Mouse (Mus musculus): ENCODE measurements around the gene Dffa. TPM values are rescaled to one million over a fixed set of nuclear protein-coding genes. Genes with fewer than 3 reads are reported as not detected.

The Dffa gene
- total and polyA plus RNA-seq, 3 experiments: 12.6 to 23.1 (median 12.7) TPM

GRCm38 (mm10) chr4:149128467-149128866 lies 24.5 kb downstream of the Dffa start:
- H3K4me1 ChIP-seq (ENCODE audit: insufficient read depth, low read depth, low read length): peaks cover 1% of the 10 kb centered on the region
- no peaks in the 10 kb centered on the region for H3K27me3 ChIP-seq (ENCODE audit: insufficient read depth, low read length)
- H3K4me3 ChIP-seq (ENCODE audit: low read depth, low read length): no peak overlapping the region
- H3K36me3 ChIP-seq (replicated peaks): peaks cover 92% of the 10 kb centered on the region
- TF ChIP-seq GATA1 (IDR thresholded peaks at IDR 0.05; ENCODE audit: borderline replicate concordance, low read length): no peak
- no peak for TF ChIP-seq CTCF (IDR thresholded peaks at IDR 0.05; ENCODE audit: low read depth, low read length)
- no peak for TF ChIP-seq TAL1 (conservative IDR thresholded peaks at IDR 0.05; ENCODE audit: low read depth, low read length)
- TF ChIP-seq GATA2 (IDR thresholded peaks at IDR 0.05; ENCODE audit: borderline replicate concordance, low read depth, low read length): no peak
- no peak for TF ChIP-seq POLR2AphosphoS5 (IDR thresholded peaks at IDR 0.05; ENCODE audit: insufficient replicate concordance, low read depth, low read length)
- DNase-seq (ENCODE audit: low spot score) (no peak), ATAC-seq (ENCODE audit: extremely low read depth, insufficient number of reproducible peaks, low FRiP score, poor library complexity, severe bottlenecking) (no peak)
- H3K9me3 ChIP-seq (replicated peaks): no peaks in the 10 kb centered on the region

GRCm38 (mm10) chr4:149131021-149131752 lies 27.2 kb downstream of the Dffa start:
- no peaks in the 10 kb centered on the region for H3K9me3 ChIP-seq (replicated peaks)
- H3K4me3 ChIP-seq (ENCODE audit: low read depth, low read length): no peak overlapping the region
- no peak for ATAC-seq (ENCODE audit: extremely low read depth, insufficient number of reproducible peaks, low FRiP score, poor library complexity, severe bottlenecking)
- H3K36me3 ChIP-seq (replicated peaks): peaks cover 81% of the 10 kb centered on the region
- no peak for TF ChIP-seq CTCF (IDR thresholded peaks at IDR 0.05; ENCODE audit: low read depth, low read length)
- no peak for TF ChIP-seq POLR2AphosphoS5 (IDR thresholded peaks at IDR 0.05; ENCODE audit: insufficient replicate concordance, low read depth, low read length)
- TF ChIP-seq GATA2 (IDR thresholded peaks at IDR 0.05; ENCODE audit: borderline replicate concordance, low read depth, low read length): no peak
- DNase-seq (ENCODE audit: low spot score): no peak
- no peaks in the 10 kb centered on the region for H3K27me3 ChIP-seq (ENCODE audit: insufficient read depth, low read length)
- peaks cover 6% of the 10 kb centered on the region for H3K4me1 ChIP-seq (ENCODE audit: insufficient read depth, low read depth, low read length)

- Histone ChIP-seq H3K27me3 (ENCODE audit: insufficient read depth, low read length) (no peaks in the 10 kb centered on the region), H3K4me3 (ENCODE audit: low read depth, low read length) (no peak overlapping the region), H3K36me3 (replicated peaks) (peaks cover 73% of the 10 kb centered on the region), H3K9me3 (replicated peaks) (no peaks in the 10 kb centered on the region), H3K4me1 (ENCODE audit: insufficient read depth, low read depth, low read length) (peaks cover 14% of the 10 kb centered on the region)
- TF ChIP-seq TAL1 (conservative IDR thresholded peaks at IDR 0.05; ENCODE audit: low read depth, low read length) (no peak), POLR2AphosphoS5 (IDR thresholded peaks at IDR 0.05; ENCODE audit: insufficient replicate concordance, low read depth, low read length) (no peak), CTCF (IDR thresholded peaks at IDR 0.05; ENCODE audit: low read depth, low read length) (no peak), GATA2 (IDR thresholded peaks at IDR 0.05; ENCODE audit: borderline replicate concordance, low read depth, low read length) (no peak), GATA1 (IDR thresholded peaks at IDR 0.05; ENCODE audit: borderline replicate concordance, low read length) (no peak)
- ATAC-seq (ENCODE audit: extremely low read depth, insufficient number of reproducible peaks, low FRiP score, poor library complexity, severe bottlenecking) (no peak), DNase-seq (ENCODE audit: low spot score) (no peak)
Observed at GRCm38 (mm10) chr4:149131789-149132565, 28.0 kb downstream of the Dffa start.

DNA sequence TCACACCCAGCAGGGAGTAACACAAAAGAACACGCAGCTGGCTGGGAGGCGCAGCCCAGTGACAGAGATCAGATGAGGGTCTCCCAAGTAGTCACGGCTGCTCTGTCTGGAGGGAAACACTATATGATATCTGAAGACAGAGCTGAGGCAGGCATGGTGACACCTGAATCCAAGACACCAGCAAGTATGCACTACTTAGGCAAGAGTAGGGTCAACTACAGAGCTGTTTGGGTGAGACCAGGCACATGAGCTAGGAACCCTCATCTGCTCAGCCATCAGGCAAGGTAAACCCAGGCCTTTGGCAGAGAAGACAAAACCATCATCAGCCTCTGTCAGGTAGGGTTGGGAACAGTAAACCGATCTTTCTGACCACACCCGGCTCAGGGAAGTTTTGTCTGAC lies 29.4 kb downstream of the Dffa start:
- H3K4me3 ChIP-seq (ENCODE audit: low read depth, low read length): no peak overlapping the region
- H3K9me3 ChIP-seq (replicated peaks): no peaks in the 10 kb centered on the region
- H3K36me3 ChIP-seq (replicated peaks): peaks cover 59% of the 10 kb centered on the region
- H3K27me3 ChIP-seq (ENCODE audit: insufficient read depth, low read length): 0 out of 2 replicates have a peak, but pooled peaks cover 1% of the 10 kb centered on the region
- H3K4me1 ChIP-seq (ENCODE audit: insufficient read depth, low read depth, low read length): peaks cover 17% of the 10 kb centered on the region
- DNase-seq (ENCODE audit: low spot score): no peak
- TF ChIP-seq POLR2AphosphoS5 (IDR thresholded peaks at IDR 0.05; ENCODE audit: insufficient replicate concordance, low read depth, low read length) (no peak), GATA1 (IDR thresholded peaks at IDR 0.05; ENCODE audit: borderline replicate concordance, low read length) (no peak)
- ATAC-seq (ENCODE audit: extremely low read depth, insufficient number of reproducible peaks, low FRiP score, poor library complexity, severe bottlenecking): no peak

GRCm38 (mm10) chr4:149136116-149136850 lies 32.3 kb downstream of the Dffa start:
- no peak for TF ChIP-seq GATA1 (IDR thresholded peaks at IDR 0.05; ENCODE audit: borderline replicate concordance, low read length)

DNA sequence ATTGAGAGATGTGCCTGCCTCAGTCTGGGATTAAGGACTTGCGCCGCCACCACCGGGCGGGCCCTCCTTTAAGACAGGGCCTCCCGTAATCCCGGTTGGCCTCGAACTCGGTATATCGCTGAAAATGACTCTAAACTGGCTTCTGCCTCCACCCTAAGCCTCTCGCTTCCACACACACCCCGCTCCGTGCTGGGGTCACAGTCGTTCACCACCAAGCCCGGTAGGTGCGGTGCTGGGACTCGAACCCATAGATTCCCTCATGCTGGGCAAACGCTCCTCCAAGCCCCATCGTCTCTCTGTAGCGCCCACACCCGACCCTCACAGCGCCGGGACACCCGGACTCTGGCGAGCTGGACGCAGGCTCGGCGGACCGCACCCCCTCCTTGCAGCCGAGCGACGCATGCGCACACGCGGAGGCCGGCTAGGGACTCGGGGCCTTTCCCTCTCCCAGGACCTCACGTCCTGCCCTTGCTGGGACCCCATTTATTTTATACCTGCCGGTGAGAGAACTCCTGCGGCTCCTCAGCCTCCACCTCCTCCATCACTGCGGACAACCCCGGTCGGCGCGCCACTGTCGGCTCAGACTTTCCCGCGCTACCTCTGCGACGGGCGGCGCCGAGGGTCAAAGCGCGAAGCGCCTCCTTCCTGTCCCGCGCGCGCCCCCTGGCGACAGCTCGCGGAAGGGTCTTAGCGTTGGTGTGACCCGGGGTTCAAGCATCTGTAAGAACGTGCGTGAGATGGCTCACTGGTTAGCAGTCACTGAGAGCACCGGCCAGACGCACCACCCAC lies 33.2 kb downstream of the Dffa start, which contains the start of gene Cenps:
Gene Cenps (minus strand): TSS at position 648 of the 789 bp plus-strand sequence.
- ATAC-seq (ENCODE audit: extremely low read depth, insufficient number of reproducible peaks, low FRiP score, poor library complexity, severe bottlenecking): peak; percentile 64
- peak; percentile 78 for DNase-seq (ENCODE audit: low spot score)
- Histone ChIP-seq H3K9me3 (replicated peaks) (no peaks in the 10 kb centered on the region), H3K4me3 (ENCODE audit: low read depth, low read length) (peak within 1 kb of the TSS; percentile 84), H3K36me3 (replicated peaks) (peaks cover 22% of the 10 kb centered on the region), H3K27me3 (ENCODE audit: insufficient read depth, low read length) (peaks cover 11% of the 10 kb centered on the region; the same call in 1 of the 2 replicates), H3K4me1 (ENCODE audit: insufficient read depth, low read depth, low read length) (peaks cover 17% of the 10 kb centered on the region)
- peak; percentile 54 for TF ChIP-seq CTCF (IDR thresholded peaks at IDR 0.05; ENCODE audit: low read depth, low read length)
- TF ChIP-seq GATA1 (IDR thresholded peaks at IDR 0.05; ENCODE audit: borderline replicate concordance, low read length): no peak
- no peak for TF ChIP-seq TAL1 (conservative IDR thresholded peaks at IDR 0.05; ENCODE audit: low read depth, low read length)

More at GRCm38 (mm10) chr4:149136116-149136850, 32.3 kb downstream of the Dffa start:
- DNase-seq (ENCODE audit: low spot score) (no peak), ATAC-seq (ENCODE audit: extremely low read depth, insufficient number of reproducible peaks, low FRiP score, poor library complexity, severe bottlenecking) (no peak)
- Histone ChIP-seq H3K4me3 (ENCODE audit: low read depth, low read length) (peak overlapping the region; percentile 84), H3K4me1 (ENCODE audit: insufficient read depth, low read depth, low read length) (peaks cover 17% of the 10 kb centered on the region), H3K27me3 (ENCODE audit: insufficient read depth, low read length) (peaks cover 5% of the 10 kb centered on the region; the same call in 1 of the 2 replicates), H3K9me3 (replicated peaks) (no peaks in the 10 kb centered on the region), H3K36me3 (replicated peaks) (peaks cover 31% of the 10 kb centered on the region)

Measured in G1E (cell line).